Mouse (Mus musculus): ENCODE measurements around the gene Lrrc74a. TPM values are rescaled to one million over a fixed set of nuclear protein-coding genes. Genes with fewer than 3 reads are reported as not detected.

The Lrrc74a gene
- polyA plus RNA-seq, 1 experiment from 2014 or later, result not detected

GRCm38 (mm10) chr12:86725706-86726105 lies 8.5 kb upstream of the Lrrc74a start:
- Histone ChIP-seq H3K4me2 (peak overlapping the region; percentile 88), H3K4me3 (peak overlapping the region; percentile 72), H3K9ac (peak overlapping the region; percentile 82), H3K4me1 (replicated peaks) (peaks cover 33% of the 10 kb centered on the region), H3K9me3 (no peaks in the 10 kb centered on the region), H3K27me3 (no peaks in the 10 kb centered on the region), H3K36me3 (peaks cover 7% of the 10 kb centered on the region; the same call in 1 of the 2 replicates), H3K27ac (peak overlapping the region; percentile 83)
- 0% methylated on average over 19 of the region's 19 CpGs for WGBS
- peak; percentile 41 for ATAC-seq (ENCODE audit: low FRiP score)

GRCm38 (mm10) chr12:86726120-86726640 lies 8.0 kb upstream of the Lrrc74a start, which contains the start of gene Angel1:
TSS of gene Angel1 (minus strand) at chr12:86726460.
- H3K4me2 ChIP-seq, result peak within 1 kb of the TSS; percentile 88
- no peaks in the 10 kb centered on the region for H3K9me3 ChIP-seq
- H3K27me3 ChIP-seq, result no peaks in the 10 kb centered on the region
- H3K27ac ChIP-seq, result peak within 1 kb of the TSS; percentile 83
- H3K4me1 ChIP-seq (replicated peaks), result peaks cover 33% of the 10 kb centered on the region
- WGBS, result under 1% methylated on average over 44 of the region's 44 CpGs
- H3K4me3 ChIP-seq, result peak within 1 kb of the TSS; percentile 72
- ATAC-seq (ENCODE audit: low FRiP score), result peak; percentile 99
- peak within 1 kb of the TSS; percentile 82 for H3K9ac ChIP-seq
- H3K36me3 ChIP-seq, result peaks cover 5% of the 10 kb centered on the region; the same call in 1 of the 2 replicates

DNA sequence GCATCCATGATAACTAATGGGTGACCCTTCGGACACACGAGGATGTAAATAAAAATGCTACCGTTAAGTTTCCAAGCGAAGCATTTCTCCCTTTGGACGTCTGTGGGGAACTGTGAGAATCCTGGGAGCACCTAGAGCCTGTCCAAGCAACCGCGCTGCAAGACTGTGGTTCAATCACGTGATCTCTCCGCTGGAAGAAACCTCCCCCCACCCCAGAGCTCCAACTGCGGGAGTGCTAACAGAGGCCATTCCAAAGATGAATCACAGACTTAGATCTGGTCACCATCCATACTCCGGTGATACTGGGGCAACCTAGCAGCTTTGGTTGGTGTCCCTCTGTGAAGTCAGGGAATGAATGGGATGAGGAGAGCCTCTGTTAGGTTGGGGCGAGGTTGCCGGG lies 26.9 kb downstream of the Lrrc74a start:
- 74% methylated on average over 13 of the region's 13 CpGs for WGBS
- Histone ChIP-seq H3K36me3 (no peaks in the 10 kb centered on the region), H3K4me1 (replicated peaks) (no peaks in the 10 kb centered on the region), H3K27me3 (no peaks in the 10 kb centered on the region), H3K4me2 (no peak overlapping the region), H3K27ac (no peak overlapping the region), H3K9me3 (no peaks in the 10 kb centered on the region), H3K4me3 (no peak overlapping the region), H3K9ac (no peak overlapping the region)
- ATAC-seq (ENCODE audit: low FRiP score), result no peak

DNA sequence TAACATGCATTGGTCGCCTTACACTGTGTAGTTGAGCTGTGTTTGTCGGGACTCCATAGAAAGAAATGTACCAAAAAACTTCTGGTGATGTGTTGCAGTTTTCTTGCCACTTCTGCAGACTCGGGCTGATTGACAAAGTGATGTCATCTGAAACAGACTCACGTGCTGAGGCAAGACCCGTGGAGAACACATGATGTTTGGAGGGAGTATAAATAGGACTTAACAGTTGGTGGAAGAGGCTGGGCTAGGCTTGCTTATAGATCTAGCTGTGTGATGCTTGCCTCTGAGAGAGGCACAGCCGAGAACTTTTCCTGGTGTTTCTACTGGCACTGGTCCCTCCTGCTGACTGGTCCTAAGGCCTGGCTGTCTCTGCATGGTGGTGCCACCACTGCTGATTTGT lies 29.9 kb downstream of the Lrrc74a start:
- H3K9ac ChIP-seq, result no peak overlapping the region

DNA sequence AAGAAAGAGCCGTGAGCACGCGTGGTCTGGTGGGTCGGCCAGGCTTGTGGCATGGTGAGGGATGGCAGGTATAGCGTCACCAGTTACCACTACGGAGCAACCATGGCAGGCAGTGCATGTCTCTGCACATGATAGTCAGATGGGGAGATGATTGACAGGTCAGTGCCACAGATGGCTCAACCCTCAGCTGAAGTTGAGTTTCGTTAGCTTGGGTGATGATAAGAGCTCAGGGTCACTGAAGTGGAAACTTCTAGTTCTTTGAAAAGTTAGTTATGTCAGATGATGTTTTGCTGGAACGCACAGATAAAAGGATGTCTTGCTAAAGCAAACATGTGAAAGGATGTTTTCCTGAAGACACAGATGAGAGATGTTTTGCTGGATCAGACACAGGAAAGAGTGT lies 32.3 kb downstream of the Lrrc74a start:
- H3K9ac ChIP-seq, result no peak overlapping the region
- no peaks in the 10 kb centered on the region for H3K36me3 ChIP-seq
- H3K27ac ChIP-seq, result no peak overlapping the region
- no peaks in the 10 kb centered on the region for H3K9me3 ChIP-seq
- 0 out of 2 replicates have a peak, but pooled peaks cover 3% of the 10 kb centered on the region for H3K27me3 ChIP-seq
- 90% methylated on average over 8 of the region's 8 CpGs for WGBS
- H3K4me3 ChIP-seq, result no peak overlapping the region
- peaks cover 14% of the 10 kb centered on the region for H3K4me1 ChIP-seq (replicated peaks)
- no peak for ATAC-seq (ENCODE audit: low FRiP score)
- no peak overlapping the region for H3K4me2 ChIP-seq

More for the DNA sequence above, 29.9 kb downstream of the Lrrc74a start:
- Histone ChIP-seq H3K4me2 (no peak overlapping the region), H3K36me3 (no peaks in the 10 kb centered on the region), H3K27ac (no peak overlapping the region), H3K4me3 (no peak overlapping the region), H3K27me3 (0 out of 2 replicates have a peak, but pooled peaks cover 3% of the 10 kb centered on the region), H3K9me3 (no peaks in the 10 kb centered on the region), H3K4me1 (replicated peaks) (no peaks in the 10 kb centered on the region; the same call in 1 of the 2 replicates)
- 77% methylated on average over 6 of the region's 6 CpGs for WGBS
- ATAC-seq (ENCODE audit: low FRiP score), result no peak

DNA sequence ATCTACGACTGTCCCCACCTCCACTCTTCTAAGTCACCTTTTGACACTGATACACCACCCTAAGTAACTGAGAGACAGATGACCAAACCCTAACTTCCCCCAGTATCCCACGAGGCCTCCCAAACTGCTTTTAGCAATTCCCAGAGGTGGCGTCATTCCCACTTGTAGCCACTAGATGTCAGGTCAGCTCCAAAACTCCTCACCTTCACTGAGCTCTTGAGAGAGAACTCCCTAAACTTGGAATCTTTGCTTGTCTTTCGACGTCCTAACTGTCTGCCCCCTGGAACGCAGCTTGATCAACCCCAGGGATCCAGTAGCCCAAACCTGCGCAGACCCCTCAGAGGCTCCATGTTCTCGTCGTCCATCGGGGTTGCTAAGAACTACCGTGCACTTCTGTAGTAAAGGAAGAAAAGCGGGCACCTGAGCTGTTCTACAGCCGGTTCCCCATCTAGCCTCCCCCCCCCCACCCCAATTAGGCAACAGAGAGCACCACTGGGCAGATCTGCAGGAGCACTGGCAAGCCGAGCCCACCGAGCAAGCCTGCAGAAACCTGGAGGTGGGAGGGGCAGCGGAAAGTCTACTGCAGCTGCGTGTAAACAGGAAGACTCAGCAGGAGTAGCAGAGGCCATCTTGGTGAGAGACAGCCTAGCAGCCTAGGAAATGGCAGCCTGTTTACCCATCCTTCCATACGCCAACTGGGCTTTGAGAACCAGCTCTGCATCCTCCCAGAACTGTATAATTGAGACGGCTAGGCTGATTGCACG lies 33.9 kb downstream of the Lrrc74a start:
- no peak overlapping the region for H3K4me3 ChIP-seq
- 0 out of 2 replicates have a peak, but pooled peaks cover 3% of the 10 kb centered on the region for H3K27me3 ChIP-seq
- H3K36me3 ChIP-seq, result no peaks in the 10 kb centered on the region
- H3K4me2 ChIP-seq, result no peak overlapping the region
- WGBS, result 38% methylated on average over 20 of the region's 20 CpGs
- H3K27ac ChIP-seq, result no peak overlapping the region
- no peak overlapping the region for H3K9ac ChIP-seq
- H3K9me3 ChIP-seq, result no peaks in the 10 kb centered on the region
- no peak for ATAC-seq (ENCODE audit: low FRiP score)
- peaks cover 23% of the 10 kb centered on the region for H3K4me1 ChIP-seq (replicated peaks)

GRCm38 (mm10) chr12:86768986-86769580 lies 34.9 kb downstream of the Lrrc74a start:
- no peaks in the 10 kb centered on the region for H3K9me3 ChIP-seq
- WGBS, result 33% methylated on average over 4 of the region's 4 CpGs
- no peak for ATAC-seq (ENCODE audit: low FRiP score)

GRCm38 (mm10) chr12:86769819-86770218 lies 35.6 kb downstream of the Lrrc74a start:
- H3K9ac ChIP-seq, result no peak overlapping the region
- H3K4me2 ChIP-seq, result no peak overlapping the region
- H3K27ac ChIP-seq, result peak overlapping the region; percentile 56; the same call in 1 of the 2 replicates
- no peaks in the 10 kb centered on the region for H3K36me3 ChIP-seq
- H3K4me3 ChIP-seq, result no peak overlapping the region
- peaks cover 23% of the 10 kb centered on the region for H3K4me1 ChIP-seq (replicated peaks)
- ATAC-seq (ENCODE audit: low FRiP score), result no peak
- 0 out of 2 replicates have a peak, but pooled peaks cover 3% of the 10 kb centered on the region for H3K27me3 ChIP-seq
- H3K9me3 ChIP-seq, result no peaks in the 10 kb centered on the region

More at GRCm38 (mm10) chr12:86768986-86769580, 34.9 kb downstream of the Lrrc74a start:
- Histone ChIP-seq H3K36me3 (no peaks in the 10 kb centered on the region), H3K27ac (no peak overlapping the region), H3K4me2 (no peak overlapping the region), H3K27me3 (0 out of 2 replicates have a peak, but pooled peaks cover 3% of the 10 kb centered on the region), H3K4me3 (no peak overlapping the region), H3K4me1 (replicated peaks) (peaks cover 23% of the 10 kb centered on the region), H3K9ac (no peak overlapping the region)

DNA sequence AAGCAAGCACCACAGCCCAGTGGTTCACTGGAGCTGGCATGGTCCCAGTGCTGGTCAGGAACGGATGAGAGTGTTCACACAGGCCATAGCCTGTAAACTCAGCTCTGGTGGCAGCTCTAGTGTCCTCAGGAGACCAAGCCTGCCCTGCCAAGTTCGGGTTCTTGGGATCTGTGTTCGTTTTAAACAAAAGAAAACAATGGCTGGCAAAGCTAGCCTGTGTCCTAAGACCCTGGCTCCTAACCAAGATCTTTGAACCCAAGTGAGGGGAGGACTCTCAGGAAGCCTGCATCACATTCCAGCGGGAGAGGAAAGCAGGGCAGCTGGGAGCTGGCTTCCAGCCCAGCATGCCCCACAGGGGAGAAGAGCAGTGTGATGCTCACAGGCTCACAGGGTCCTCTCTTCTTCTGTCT lies 36.1 kb downstream of the Lrrc74a start:
- Histone ChIP-seq H3K4me1 (replicated peaks) (peaks cover 23% of the 10 kb centered on the region), H3K9ac (no peak overlapping the region), H3K27ac (peak overlapping the region; percentile 56; the same call in 1 of the 2 replicates), H3K4me3 (no peak overlapping the region), H3K4me2 (no peak overlapping the region), H3K36me3 (no peaks in the 10 kb centered on the region), H3K27me3 (0 out of 2 replicates have a peak, but pooled peaks cover 3% of the 10 kb centered on the region), H3K9me3 (no peaks in the 10 kb centered on the region)
- ATAC-seq (ENCODE audit: low FRiP score), result no peak
- WGBS, result 19% methylated on average over 4 of the region's 4 CpGs

- H3K27ac ChIP-seq, result no peak overlapping the region
- H3K9me3 ChIP-seq, result no peaks in the 10 kb centered on the region
- WGBS, result 10% methylated on average over 3 of the region's 3 CpGs
- no peaks in the 10 kb centered on the region for H3K36me3 ChIP-seq
- H3K4me1 ChIP-seq (replicated peaks), result peaks cover 23% of the 10 kb centered on the region
- no peak overlapping the region for H3K4me3 ChIP-seq
- no peak overlapping the region for H3K9ac ChIP-seq
- 0 out of 2 replicates have a peak, but pooled peaks cover 3% of the 10 kb centered on the region for H3K27me3 ChIP-seq
- H3K4me2 ChIP-seq, result no peak overlapping the region
- no peak for ATAC-seq (ENCODE audit: low FRiP score)
These were observed 36.8 kb downstream of the Lrrc74a start for GRCm38 (mm10) chr12:86770927-86771326.

DNA sequence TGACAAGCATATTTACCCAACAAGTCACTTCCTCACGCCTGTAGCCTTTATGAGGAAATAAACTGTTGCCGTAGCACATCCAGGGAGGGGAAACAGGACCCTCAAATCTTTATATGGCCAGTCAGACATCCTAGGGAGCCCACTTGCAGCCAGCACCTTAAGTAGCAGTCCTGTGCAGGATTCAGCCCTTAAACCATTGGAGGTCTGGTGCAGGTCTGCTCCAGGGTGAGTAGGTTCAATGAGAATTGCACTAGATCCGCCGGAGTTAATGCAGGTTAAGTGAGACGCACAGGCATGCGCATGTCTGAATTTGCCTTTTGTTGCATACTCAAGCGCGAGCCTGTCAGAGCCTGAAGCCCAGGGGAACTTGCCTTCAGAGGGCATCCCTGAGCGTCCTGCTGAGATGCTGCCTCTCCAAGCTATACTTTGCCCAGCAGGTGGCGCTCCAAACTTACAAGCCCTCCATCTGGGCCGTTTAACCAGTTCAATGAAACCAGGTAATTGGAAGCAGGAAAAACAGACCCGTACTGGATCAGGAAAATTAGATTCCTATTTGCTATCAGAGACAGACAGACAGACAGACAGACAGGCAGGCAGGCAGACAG lies 37.8 kb downstream of the Lrrc74a start:
- Histone ChIP-seq H3K36me3 (no peaks in the 10 kb centered on the region), H3K4me3 (no peak overlapping the region), H3K4me1 (replicated peaks) (peaks cover 23% of the 10 kb centered on the region), H3K4me2 (peak overlapping the region; percentile 29; the same call in 1 of the 2 replicates), H3K9me3 (no peaks in the 10 kb centered on the region), H3K27ac (peak overlapping the region; percentile 81), H3K9ac (0 out of 2 replicates have a peak overlapping the region, but pooled peaks have one; percentile 35), H3K27me3 (0 out of 2 replicates have a peak, but pooled peaks cover 3% of the 10 kb centered on the region)
- ATAC-seq (ENCODE audit: low FRiP score), result peak; percentile 61
- 13% methylated on average over 12 of the region's 12 CpGs for WGBS

DNA sequence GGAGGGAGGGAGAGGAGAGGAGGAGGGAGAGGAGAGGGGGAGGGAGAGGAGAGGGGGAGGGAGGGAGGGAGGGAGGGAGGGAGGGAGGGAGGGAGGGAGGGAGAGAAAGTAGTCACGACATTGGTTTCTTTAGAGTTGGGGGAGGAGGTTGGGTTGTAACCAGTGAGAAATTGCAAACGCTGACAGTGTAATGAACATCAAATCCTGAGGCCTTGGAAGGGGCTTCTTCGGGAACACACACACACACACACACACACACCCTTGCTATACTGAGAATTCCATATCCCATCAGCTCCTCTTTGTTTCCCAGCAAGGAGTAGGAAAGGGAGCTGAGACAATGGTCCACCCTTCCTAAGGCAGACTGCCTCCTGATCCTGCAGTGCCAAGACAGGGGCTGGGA lies 38.4 kb downstream of the Lrrc74a start:
- ATAC-seq (ENCODE audit: low FRiP score), result no peak
- no peaks in the 10 kb centered on the region for H3K36me3 ChIP-seq
- peaks cover 23% of the 10 kb centered on the region for H3K4me1 ChIP-seq (replicated peaks)
- WGBS, result 30% methylated on average over 3 of the region's 3 CpGs
- H3K4me3 ChIP-seq, result no peak overlapping the region
- no peak overlapping the region for H3K9ac ChIP-seq
- H3K9me3 ChIP-seq, result no peaks in the 10 kb centered on the region
- H3K4me2 ChIP-seq, result no peak overlapping the region
- no peaks in the 10 kb centered on the region for H3K27me3 ChIP-seq
- peak overlapping the region; percentile 67 for H3K27ac ChIP-seq

All from hindbrain, embryonic 13.5 days (tissue).